Mouse (Mus musculus): Measurements from ENCODE around the gene Gm13693. TPM values are rescaled to one million over a fixed set of nuclear protein-coding genes. Genes with fewer than 3 reads are reported as not detected.
A peak's percentile ranks its signal among the peaks of the same experiment; 100 is the strongest.
"Not testable (repeated sequence)": the region's sequence is repeated elsewhere in the genome, so short reads cannot be mapped to it uniquely, and the experiment has no call there.

Gene Gm13693
- not detected in 2 replicates for polyA plus RNA-seq (2015; fragmentation: Nextera tagmentation; extraction: Ambion mirVana)

- ATAC-seq; H3K4me2 ChIP-seq (ENCODE audit: low read depth, low read length): not testable (repeated sequence)
Observed at GRCm38 (mm10) chr2:83961203-83961602, at the start of gene Gm13693. Gene Gm13693 (plus strand): TSS chr2:83961503.

GRCm38 (mm10) chr2:83929478-83930088, 31.7 kb upstream of the Gm13693 start:
- H3K4me2 ChIP-seq (ENCODE audit: low read depth, low read length) = no peak overlapping the region
- no peak for TF ChIP-seq EP300 (IDR thresholded peaks at IDR 0.05; ENCODE audit: low read depth)
- TF ChIP-seq CTCF (IDR thresholded peaks at IDR 0.05; ENCODE audit: low read depth) = no peak
- ATAC-seq (no peak), DNase-seq (no peak)
- no peaks in the 10 kb centered on the region for H3K27me3 ChIP-seq (ENCODE audit: insufficient read depth, low read length)
- H3K36me3 ChIP-seq (replicated peaks; ENCODE audit: insufficient read depth, low read length) = no peaks in the 10 kb centered on the region
- no peaks in the 10 kb centered on the region for H3K4me1 ChIP-seq (ENCODE audit: insufficient read depth)
- 35% methylated on average over 2 of the region's 2 CpGs for WGBS (ENCODE audit: insufficient replicate concordance)
- H3K9ac ChIP-seq (replicated peaks) = no peak overlapping the region
- H3K9me3 ChIP-seq (ENCODE audit: low read length) = no peaks in the 10 kb centered on the region
- H3K4me3 ChIP-seq (ENCODE audit: low read depth, low read length) = no peak overlapping the region
- no peak overlapping the region for H3K27ac ChIP-seq (ENCODE audit: low read depth)

More at GRCm38 (mm10) chr2:83961203-83961602, at the start of gene Gm13693:
- no CpG with 5 or more reads among the region's 6 CpGs for whole genome bisulfite sequencing (ENCODE audit: insufficient replicate concordance)
- not testable (repeated sequence) for DNase-seq; H3K27ac ChIP-seq (ENCODE audit: low read depth); H3K36me3 ChIP-seq (replicated peaks; ENCODE audit: insufficient read depth, low read length); H3K27me3 ChIP-seq (ENCODE audit: insufficient read depth, low read length); H3K9me3 ChIP-seq (ENCODE audit: low read length); H3K9ac ChIP-seq (replicated peaks); H3K4me1 ChIP-seq (ENCODE audit: insufficient read depth); H3K4me3 ChIP-seq (ENCODE audit: low read depth, low read length)

- ATAC-seq (peak; percentile 31; the same call in 1 of the 2 replicates), DNase-seq (peak; percentile 22)
- H3K27me3 ChIP-seq (ENCODE audit: insufficient read depth, low read length) = no peaks in the 10 kb centered on the region
- TF ChIP-seq CTCF (IDR thresholded peaks at IDR 0.05; ENCODE audit: low read depth) = no peak
- TF ChIP-seq EP300 (IDR thresholded peaks at IDR 0.05; ENCODE audit: low read depth) = no peak
- no peaks in the 10 kb centered on the region for H3K9me3 ChIP-seq (ENCODE audit: low read length)
- 2% methylated on average over 20 of the region's 20 CpGs for WGBS (ENCODE audit: insufficient replicate concordance)
- peak within 1 kb of the TSS; percentile 55 for H3K4me2 ChIP-seq (ENCODE audit: low read depth, low read length)
- no peaks in the 10 kb centered on the region for H3K36me3 ChIP-seq (replicated peaks; ENCODE audit: insufficient read depth, low read length)
- H3K4me1 ChIP-seq (ENCODE audit: insufficient read depth) = peaks cover 4% of the 10 kb centered on the region
- H3K9ac ChIP-seq (replicated peaks) = no peak within 1 kb of the TSS
- no peak within 1 kb of the TSS for H3K27ac ChIP-seq (ENCODE audit: low read depth)
- H3K4me3 ChIP-seq (ENCODE audit: low read depth, low read length) = no peak within 1 kb of the TSS
Observed at GRCm38 (mm10) chr2:83940931-83941361, 20.4 kb upstream of the Gm13693 start, which contains the start of gene Zswim2. Gene Zswim2 (minus strand): TSS chr2:83941228.

- TF ChIP-seq CTCF (IDR thresholded peaks at IDR 0.05; ENCODE audit: low read depth) (no peak), EP300 (IDR thresholded peaks at IDR 0.05; ENCODE audit: low read depth) (no peak)
- Histone ChIP-seq H3K4me1 (ENCODE audit: insufficient read depth) (peaks cover 4% of the 10 kb centered on the region), H3K4me2 (ENCODE audit: low read depth, low read length) (peak overlapping the region; percentile 55), H3K27me3 (ENCODE audit: insufficient read depth, low read length) (no peaks in the 10 kb centered on the region), H3K9ac (replicated peaks) (no peak overlapping the region), H3K36me3 (replicated peaks; ENCODE audit: insufficient read depth, low read length) (no peaks in the 10 kb centered on the region), H3K9me3 (ENCODE audit: low read length) (no peaks in the 10 kb centered on the region), H3K27ac (ENCODE audit: low read depth) (no peak overlapping the region), H3K4me3 (ENCODE audit: low read depth, low read length) (no peak overlapping the region)
- DNase-seq (no peak), ATAC-seq (no peak)
- 28% methylated on average over 3 of the region's 3 CpGs for WGBS (ENCODE audit: insufficient replicate concordance)
Observed at GRCm38 (mm10) chr2:83941378-83941777, 19.9 kb upstream of the Gm13693 start.

- Histone ChIP-seq H3K4me1 (ENCODE audit: insufficient read depth) (peaks cover 4% of the 10 kb centered on the region), H3K9me3 (ENCODE audit: low read length) (no peaks in the 10 kb centered on the region), H3K9ac (replicated peaks) (no peak overlapping the region), H3K27ac (ENCODE audit: low read depth) (no peak overlapping the region), H3K4me2 (ENCODE audit: low read depth, low read length) (no peak overlapping the region), H3K36me3 (replicated peaks; ENCODE audit: insufficient read depth, low read length) (no peaks in the 10 kb centered on the region), H3K27me3 (ENCODE audit: insufficient read depth, low read length) (no peaks in the 10 kb centered on the region), H3K4me3 (ENCODE audit: low read depth, low read length) (no peak overlapping the region)
- DNase-seq = no peak
- ATAC-seq = no peak
- WGBS (ENCODE audit: insufficient replicate concordance) = 25% methylated on average over 4 of the region's 4 CpGs
- TF ChIP-seq CTCF (IDR thresholded peaks at IDR 0.05; ENCODE audit: low read depth) (no peak), EP300 (IDR thresholded peaks at IDR 0.05; ENCODE audit: low read depth) (no peak)
Observed at GRCm38 (mm10) chr2:83941792-83942191, 19.5 kb upstream of the Gm13693 start.

GRCm38 (mm10) chr2:83955393-83955792, 5.9 kb upstream of the Gm13693 start, which contains the start of gene Gm13698:
Gene Gm13698 (plus strand): TSS chr2:83955693.
- H3K4me1 ChIP-seq (ENCODE audit: insufficient read depth); H3K9me3 ChIP-seq (ENCODE audit: low read length); ATAC-seq; H3K4me3 ChIP-seq (ENCODE audit: low read depth, low read length); H3K27ac ChIP-seq (ENCODE audit: low read depth); DNase-seq; H3K4me2 ChIP-seq (ENCODE audit: low read depth, low read length); H3K27me3 ChIP-seq (ENCODE audit: insufficient read depth, low read length); H3K36me3 ChIP-seq (replicated peaks; ENCODE audit: insufficient read depth, low read length); H3K9ac ChIP-seq (replicated peaks): not testable (repeated sequence)
- no CpG with 5 or more reads among the region's 6 CpGs for WGBS (ENCODE audit: insufficient replicate concordance)

- not testable (repeated sequence) for H3K27me3 ChIP-seq (ENCODE audit: insufficient read depth, low read length); H3K27ac ChIP-seq (ENCODE audit: low read depth); H3K4me3 ChIP-seq (ENCODE audit: low read depth, low read length); H3K4me1 ChIP-seq (ENCODE audit: insufficient read depth); ATAC-seq; H3K9me3 ChIP-seq (ENCODE audit: low read length); H3K9ac ChIP-seq (replicated peaks); DNase-seq; H3K36me3 ChIP-seq (replicated peaks; ENCODE audit: insufficient read depth, low read length); H3K4me2 ChIP-seq (ENCODE audit: low read depth, low read length)
- WGBS (ENCODE audit: insufficient replicate concordance) = no CpG with 5 or more reads among the region's 6 CpGs
Observed at GRCm38 (mm10) chr2:83967013-83967412, 5.7 kb downstream of the Gm13693 start, which contains the start of gene Gm13695. Gene Gm13695 (plus strand): TSS chr2:83967313.

- not testable (repeated sequence) for H3K4me1 ChIP-seq (ENCODE audit: insufficient read depth); H3K9me3 ChIP-seq (ENCODE audit: low read length); H3K4me2 ChIP-seq (ENCODE audit: low read depth, low read length); H3K9ac ChIP-seq (replicated peaks); H3K27ac ChIP-seq (ENCODE audit: low read depth); H3K36me3 ChIP-seq (replicated peaks; ENCODE audit: insufficient read depth, low read length); ATAC-seq; H3K4me3 ChIP-seq (ENCODE audit: low read depth, low read length); DNase-seq; H3K27me3 ChIP-seq (ENCODE audit: insufficient read depth, low read length)
- WGBS (ENCODE audit: insufficient replicate concordance) = no CpG with 5 or more reads among the region's 6 CpGs
Observed at GRCm38 (mm10) chr2:83972823-83973222, 11.5 kb downstream of the Gm13693 start, which contains the start of gene Gm13696. Gene Gm13696 (plus strand): TSS chr2:83973123.

- H3K9me3 ChIP-seq (ENCODE audit: low read length); H3K27me3 ChIP-seq (ENCODE audit: insufficient read depth, low read length); H3K4me2 ChIP-seq (ENCODE audit: low read depth, low read length); H3K36me3 ChIP-seq (replicated peaks; ENCODE audit: insufficient read depth, low read length); H3K4me3 ChIP-seq (ENCODE audit: low read depth, low read length); ATAC-seq; H3K9ac ChIP-seq (replicated peaks); H3K27ac ChIP-seq (ENCODE audit: low read depth); DNase-seq; H3K4me1 ChIP-seq (ENCODE audit: insufficient read depth): not testable (repeated sequence)
- no CpG with 5 or more reads among the region's 6 CpGs for WGBS (ENCODE audit: insufficient replicate concordance)
Observed at GRCm38 (mm10) chr2:83978633-83979032, 17.3 kb downstream of the Gm13693 start, which contains the start of gene Gm13694. Gene Gm13694 (plus strand): TSS chr2:83978933.
